Mouse (Mus musculus): Measurements from ENCODE around the gene Evx1.

DNA sequence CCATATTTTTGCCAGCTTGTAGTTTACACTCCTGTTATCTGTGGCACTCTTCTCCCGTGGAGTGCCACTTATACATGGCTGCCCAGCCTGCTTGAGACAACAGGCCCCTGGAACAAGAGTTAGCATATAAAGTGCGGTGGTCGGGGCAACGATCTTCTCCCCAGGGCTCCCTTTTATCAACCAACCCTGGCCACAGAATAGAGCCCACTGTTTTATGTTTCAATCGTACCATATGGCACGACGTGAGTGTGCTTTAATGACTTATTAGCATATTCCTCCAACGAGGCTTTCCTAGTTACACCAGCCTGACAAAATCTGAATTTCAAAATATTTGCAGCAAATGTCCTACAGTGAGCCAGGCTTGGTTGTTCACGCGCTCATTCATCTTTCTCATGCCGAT lies 53.2 kb downstream of the Evx1 start:
- TF ChIP-seq POLR2A (IDR thresholded peaks at IDR 0.05; ENCODE audit: control insufficient read depth, low read depth, low read length) (no peak), CTCF (IDR thresholded peaks at IDR 0.05; ENCODE audit: control insufficient read depth, insufficient read depth, insufficient replicate concordance, low read depth, low read length) (no peak)
